Mouse (Mus musculus) T-helper 17 cell (primary cell): ENCODE data around the gene Arrdc5.

Experiments used
- in situ Hi-C, 2 experiments: fragments of 300-600 bp; cut with MboI, MseI; formaldehyde crosslinking; loops; 1 replicate in 1 of 2; 2 replicates in 1 of 2; pipeline ENCODE4 v1.15.1; 2025; ENCODE audit warnings: high pct_unique_total_duplicates in 2 of 2

Arrdc5 gene

DNA sequence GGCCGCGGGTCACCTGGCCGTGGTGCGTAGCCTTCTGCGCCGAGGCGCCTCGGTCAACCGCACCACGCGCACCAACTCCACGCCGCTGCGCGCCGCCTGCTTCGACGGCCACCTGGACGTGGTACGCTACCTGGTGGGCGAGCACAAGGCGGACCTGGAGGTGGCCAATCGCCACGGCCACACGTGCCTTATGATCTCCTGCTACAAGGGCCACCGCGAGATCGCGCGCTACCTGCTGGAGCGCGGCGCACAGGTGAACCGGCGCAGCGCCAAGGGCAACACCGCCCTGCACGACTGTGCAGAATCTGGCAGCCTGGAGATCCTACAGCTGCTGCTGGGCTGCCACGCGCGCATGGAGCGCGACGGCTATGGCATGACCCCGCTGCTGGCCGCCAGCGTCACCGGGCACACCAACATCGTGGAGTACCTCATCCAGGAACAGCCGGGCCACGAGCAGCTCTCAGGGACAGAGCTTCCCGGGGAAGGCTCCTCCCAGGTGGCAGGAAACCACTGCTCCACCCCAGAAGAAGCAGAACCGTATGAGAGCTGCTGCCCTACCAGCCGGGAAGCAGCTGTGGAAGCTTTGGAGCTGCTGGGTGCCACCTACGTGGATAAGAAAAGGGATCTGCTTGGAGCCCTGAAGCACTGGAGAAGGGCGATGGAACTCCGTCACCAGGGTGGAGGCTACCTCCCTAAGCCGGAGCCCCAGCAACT, 42.7 kb downstream of the Arrdc5 start:
- in situ Hi-C loops: loop anchor here (5.0 to 25.0 kb wide), 5 partner anchors 75 to 1030 kb away; partner anchors contain the start of genes Vav1 (in 2 of the 2), Mydgf (in 1 of the 2), Pot1b (in 1 of the 2) and Tnfsf14 (in 1 of the 2)

GRCm38 (mm10) chr17:56256239-56256881, 43.7 kb downstream of the Arrdc5 start, which contains the start of gene Fem1a:
Gene Fem1a, plus strand, starts transcription at chr17:56256810.
- in situ Hi-C loops: loop anchor here (5.0 to 25.0 kb wide), 5 partner anchors 74 to 1031 kb away; partner anchors contain the start of genes Vav1 (in 2 of the 2), Mydgf (in 1 of the 2), Pot1b (in 1 of the 2) and Tnfsf14 (in 1 of the 2)

GRCm38 (mm10) chr17:56255863-56256238, 44.2 kb downstream of the Arrdc5 start:
- in situ Hi-C loops: loop anchor here (5.0 to 25.0 kb wide), 5 partner anchors 74 to 1031 kb away; partner anchors contain the start of genes Vav1 (in 2 of the 2), Mydgf (in 1 of the 2), Pot1b (in 1 of the 2) and Tnfsf14 (in 1 of the 2)

- in situ Hi-C loops: loop anchor here (5.0 to 25.0 kb wide), 5 partner anchors 73 to 1032 kb away; partner anchors contain the start of genes Vav1 (in 2 of the 2), Mydgf (in 1 of the 2), Pot1b (in 1 of the 2) and Tnfsf14 (in 1 of the 2)
Measured at GRCm38 (mm10) chr17:56255429-56255828, 44.7 kb downstream of the Arrdc5 start.

GRCm38 (mm10) chr17:56254695-56255094, 45.4 kb downstream of the Arrdc5 start:
- in situ Hi-C loops: loop anchor here (5.0 to 25.0 kb wide), 5 partner anchors 72 to 1033 kb away; partner anchors contain the start of genes Vav1 (in 2 of the 2), Mydgf (in 1 of the 2), Pot1b (in 1 of the 2) and Tnfsf14 (in 1 of the 2)

- in situ Hi-C loops: loop anchor here (25.0 kb wide), 3 partner anchors 539 to 1036 kb away; partner anchors contain the start of genes Vav1 (in 2 of the 2), Pot1b (in 1 of the 2) and Tnfsf14 (in 1 of the 2)
Measured at GRCm38 (mm10) chr17:56251136-56251829, 48.8 kb downstream of the Arrdc5 start.

GRCm38 (mm10) chr17:56245608-56246007, 54.5 kb downstream of the Arrdc5 start:
- in situ Hi-C loops: no loop called here
